Mouse (Mus musculus): ENCODE results near the gene Hccs. TPM values are rescaled to one million over a fixed set of nuclear protein-coding genes. Genes with fewer than 3 reads are reported as not detected.

Hccs gene
- polyA plus RNA-seq, 1 experiment from 2014 or later, result 61.7 TPM

DNA sequence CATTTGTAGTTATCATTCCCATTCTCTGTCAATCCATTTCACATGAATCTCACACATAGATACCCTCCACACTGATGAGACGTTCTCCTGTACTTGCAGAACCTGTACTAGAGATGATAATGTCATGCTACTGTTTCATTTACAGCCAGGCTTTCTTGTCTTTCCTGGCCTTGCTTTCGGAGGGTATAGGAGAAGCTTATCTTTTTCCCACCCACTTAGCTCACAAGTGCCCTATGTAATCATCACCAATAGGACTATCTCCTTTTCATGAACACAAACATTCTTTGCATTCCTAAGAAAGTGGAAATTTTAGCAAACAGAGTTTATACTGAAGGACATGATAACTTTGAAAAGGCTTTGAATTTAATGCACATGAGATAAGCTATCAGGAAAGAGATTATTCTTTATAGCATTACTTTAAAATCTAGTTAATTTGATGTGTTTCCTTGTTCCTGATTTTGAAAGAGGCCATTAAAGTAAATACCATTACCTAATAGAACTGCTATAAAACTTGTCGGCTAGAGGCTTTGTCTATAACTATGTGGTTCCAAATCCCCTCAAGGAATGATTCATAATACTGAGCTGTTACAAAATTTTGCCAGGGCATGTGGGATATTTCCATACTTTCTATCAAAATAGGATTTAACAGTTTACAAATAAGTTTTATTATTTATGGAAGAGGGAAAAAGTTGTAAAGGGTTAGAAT, 97.7 kb downstream of the Hccs start:
- H3K4me2 ChIP-seq (ENCODE audit: low read depth, low read length), result no peak overlapping the region
- no peak overlapping the region for H3K4me3 ChIP-seq (ENCODE audit: low read length)
- peaks cover 2% of the 10 kb centered on the region; the same call in 1 of the 2 replicates for H3K4me1 ChIP-seq (ENCODE audit: control insufficient read depth, insufficient read depth, low read length)
- no peaks in the 10 kb centered on the region for H3K27me3 ChIP-seq (ENCODE audit: control insufficient read depth, insufficient read depth, low read length)
- H3K36me3 ChIP-seq (ENCODE audit: control insufficient read depth, insufficient read depth), result no peaks in the 10 kb centered on the region
- H3K9me3 ChIP-seq (replicated peaks; ENCODE audit: control insufficient read depth, low read length), result no peaks in the 10 kb centered on the region
- 41% methylated on average over 3 of the region's 3 CpGs for WGBS
- H3K27ac ChIP-seq (ENCODE audit: low read length), result no peak overlapping the region
- ATAC-seq (replicated peaks; ENCODE audit: extremely low read depth, insufficient read depth, low FRiP score), result no peak
- H3K9ac ChIP-seq (ENCODE audit: low read length), result no peak overlapping the region

DNA sequence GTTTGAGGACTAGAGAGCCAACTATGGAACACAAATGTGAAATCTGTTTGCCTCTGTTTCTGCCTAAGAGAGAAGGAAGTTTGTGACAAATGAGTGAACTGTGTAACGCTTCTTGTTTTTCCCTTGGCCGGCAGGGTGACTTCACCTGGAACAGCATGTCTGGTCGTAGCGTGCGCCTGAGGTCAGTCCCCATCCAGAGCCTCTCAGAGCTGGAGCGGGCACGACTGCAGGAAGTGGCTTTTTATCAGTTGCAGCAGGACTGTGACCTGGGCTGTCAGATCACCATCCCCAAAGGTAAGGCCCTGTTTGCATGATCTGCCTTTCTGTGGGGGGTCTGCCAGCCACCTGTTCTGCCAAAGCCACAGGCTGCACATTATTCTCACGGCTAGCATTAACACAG, 100.1 kb downstream of the Hccs start:
- 46% methylated on average over 8 of the region's 8 CpGs for WGBS
- no peaks in the 10 kb centered on the region for H3K27me3 ChIP-seq (ENCODE audit: control insufficient read depth, insufficient read depth, low read length)
- H3K9me3 ChIP-seq (replicated peaks; ENCODE audit: control insufficient read depth, low read length), result no peaks in the 10 kb centered on the region
- H3K36me3 ChIP-seq (ENCODE audit: control insufficient read depth, insufficient read depth), result no peaks in the 10 kb centered on the region
- no peak overlapping the region for H3K4me2 ChIP-seq (ENCODE audit: low read depth, low read length)
- H3K4me3 ChIP-seq (ENCODE audit: low read length), result no peak overlapping the region
- ATAC-seq (replicated peaks; ENCODE audit: extremely low read depth, insufficient read depth, low FRiP score), result no peak
- H3K27ac ChIP-seq (ENCODE audit: low read length), result no peak overlapping the region
- H3K4me1 ChIP-seq (ENCODE audit: control insufficient read depth, insufficient read depth, low read length), result peaks cover 4% of the 10 kb centered on the region; the same call in 1 of the 2 replicates
- H3K9ac ChIP-seq (ENCODE audit: low read length), result no peak overlapping the region

DNA sequence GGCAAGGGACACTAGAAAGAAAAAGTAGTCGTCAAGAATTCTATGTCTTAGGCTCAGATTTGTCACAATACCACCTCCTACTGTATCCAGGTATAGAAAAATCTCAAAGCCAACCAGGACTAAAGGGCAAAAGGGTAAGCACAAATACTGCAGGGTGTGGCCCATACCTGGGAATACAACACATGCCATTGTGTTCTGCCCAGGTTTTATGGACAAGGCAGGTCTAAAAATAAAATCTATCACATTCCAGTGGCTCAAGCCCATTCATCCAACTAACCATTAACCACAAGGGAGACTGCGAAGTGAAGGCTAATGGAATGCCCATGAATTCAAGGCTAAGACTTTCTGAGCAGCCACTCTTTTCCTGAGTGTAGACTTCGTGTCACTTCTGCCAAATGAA, 110.2 kb downstream of the Hccs start:
- H3K9ac ChIP-seq (ENCODE audit: low read length), result no peak overlapping the region
- no peak overlapping the region for H3K27ac ChIP-seq (ENCODE audit: low read length)
- no peak overlapping the region for H3K4me2 ChIP-seq (ENCODE audit: low read depth, low read length)
- WGBS, result 62% methylated on average over 3 of the region's 3 CpGs
- H3K27me3 ChIP-seq (ENCODE audit: control insufficient read depth, insufficient read depth, low read length), result no peaks in the 10 kb centered on the region
- ATAC-seq (replicated peaks; ENCODE audit: extremely low read depth, insufficient read depth, low FRiP score), result no peak
- no peaks in the 10 kb centered on the region for H3K4me1 ChIP-seq (ENCODE audit: control insufficient read depth, insufficient read depth, low read length)
- no peaks in the 10 kb centered on the region for H3K9me3 ChIP-seq (replicated peaks; ENCODE audit: control insufficient read depth, low read length)
- no peak overlapping the region for H3K4me3 ChIP-seq (ENCODE audit: low read length)
- no peaks in the 10 kb centered on the region for H3K36me3 ChIP-seq (ENCODE audit: control insufficient read depth, insufficient read depth)

Other genes starting within 250 kb of the Hccs start
- gene Amelx, start 133.2 kb downstream of the Hccs start, polyA plus RNA-seq (2015; fragmentation: Nextera tagmentation; extraction: Ambion mirVana), result not detected in 2 replicates